Mouse (Mus musculus) liver, embryonic 14.5 days (tissue): ENCODE data around the gene Scarf2. TPM values are rescaled to one million over a fixed set of nuclear protein-coding genes. Genes with fewer than 3 reads are reported as not detected.

Experiments used
- ATAC-seq: fragments of 200-750 bp; cut with Nextera tagmentation; 2 replicates; pipeline ENCODE4 v1.8.0; 2017; ENCODE audit warnings: moderate number of reproducible peaks, mild to moderate bottlenecking, moderate library complexity; ENCODE audit not compliant: insufficient read depth
- DNase-seq, 3 experiments: peaks; one replicate each; pipeline ENCODE4 v3.0.0-alpha.2; 2012 to 2013; ENCODE audit warnings: low read depth in 3 of 3, low spot score in 3 of 3
- H3K27ac ChIP-seq: fragments of 300-500 bp; sonication (generic); 2 replicates; pipeline ENCODE4 v1.5.1; 2014; ENCODE audit warnings: moderate library complexity, mild to moderate bottlenecking, control low read depth, inconsistent platforms
- H3K27me3 ChIP-seq: fragments of 300-500 bp; sonication (generic); 2 replicates; pipeline ENCODE4 v1.6.1; 2014; ENCODE audit warnings: mild to moderate bottlenecking, low read length, moderate library complexity; ENCODE audit not compliant: control insufficient read depth, insufficient read depth
- H3K36me3 ChIP-seq: fragments of 300-500 bp; sonication (generic); replicated peaks from 2 replicates; pipeline ENCODE4 v1.6.1; 2014; ENCODE audit warnings: low read depth; ENCODE audit not compliant: control insufficient read depth, insufficient read depth
- H3K4me1 ChIP-seq, 2 experiments: fragments of 200-500 bp in 1 of 2; fragments of 300-500 bp in 1 of 2; sonication (generic) in 1 of 2; replicated peaks; 2 replicates each; pipeline ENCODE4 v1.6.1; 2012 to 2014; ENCODE audit warnings: antibody characterized with exemption in 1 of 2, inconsistent platforms in 1 of 2, low read length in 1 of 2; ENCODE audit not compliant: control insufficient read depth in 2 of 2, insufficient read depth in 2 of 2
- H3K4me2 ChIP-seq: fragments of 300-500 bp; sonication (generic); 2 replicates; pipeline ENCODE4 v1.6.1; 2014; ENCODE audit warnings: low read depth, mild to moderate bottlenecking, control low read depth, moderate library complexity
- H3K4me3 ChIP-seq, 2 experiments: fragments of 200-500 bp in 1 of 2; fragments of 300-500 bp in 1 of 2; sonication (generic) in 1 of 2; 2 replicates each; pipeline ENCODE4 v1.5.1; 2012 to 2014; ENCODE audit warnings: low read depth in 2 of 2, low read length in 2 of 2, mild to moderate bottlenecking in 2 of 2, control low read depth in 1 of 2, inconsistent platforms in 1 of 2, moderate library complexity in 1 of 2; ENCODE audit not compliant: insufficient read depth in 1 of 2
- H3K9ac ChIP-seq: fragments of 300-500 bp; sonication (generic); replicated peaks from 2 replicates; pipeline ENCODE4 v1.6.1; 2014; ENCODE audit warnings: mild to moderate bottlenecking, control low read depth, moderate library complexity
- H3K9me3 ChIP-seq: fragments of 300-500 bp; sonication (generic); 2 replicates; pipeline ENCODE4 v1.6.1; 2016; ENCODE audit warnings: low read length, mixed read lengths; ENCODE audit not compliant: control insufficient read depth
- CTCF ChIP-seq: IDR thresholded peaks from 2 replicates; pipeline ENCODE4 v1.5.1; 2016; ENCODE audit warnings: antibody characterized with exemption, low read depth, control low read depth
- EP300 ChIP-seq: IDR thresholded peaks from 2 replicates; pipeline ENCODE4 v1.6.1; 2016; ENCODE audit warnings: antibody characterized with exemption, low read depth
- WGBS: fragments of 180-500 bp; shearing (Covaris S2); extraction: QIAGEN DNeasy Blood & Tissue Kit; methylation state at CpG from one replicate; pipeline ENCODE4 v1.1.7; 2014; ENCODE audit not compliant: insufficient replicate concordance; 5-methylcytosine and 5-hydroxymethylcytosine counted together
- polyA plus RNA-seq, 2 experiments: library from polyadenylated mRNA; depleted of rRNA in 1 of 2; stranded (reverse) in 1 of 2; unstranded in 1 of 2; fragments of >200 nt; fragmentation: Nextera tagmentation in 1 of 2; extraction: Ambion mirVana in 1 of 2; gene quantifications; 2 replicates each; pipeline versions ENCODE4 v1.2.1 to v1.2.3; 2012 to 2014

Scarf2 gene
- polyA plus RNA-seq, 2 experiments = 0.51 to 3.4 TPM

GRCm38 (mm10) chr16:17828867-17829266 is 31.8 kb downstream of the Scarf2 start:
- no peak for ATAC-seq
- 59% methylated on average over 3 of the region's 3 CpGs for WGBS
- H3K9ac ChIP-seq = no peak overlapping the region
- no peak overlapping the region for H3K27ac ChIP-seq
- no peak for DNase-seq
- H3K4me2 ChIP-seq = no peak overlapping the region
- TF ChIP-seq EP300 (no peak), CTCF (no peak)
- H3K36me3 ChIP-seq = no peaks in the 10 kb centered on the region
- no peaks in the 10 kb centered on the region for H3K9me3 ChIP-seq
- no peaks in the 10 kb centered on the region for H3K4me1 ChIP-seq
- H3K4me3 ChIP-seq = no peak overlapping the region
- peaks cover 36% of the 10 kb centered on the region for H3K27me3 ChIP-seq

GRCm38 (mm10) chr16:17830385-17831178 is 33.5 kb downstream of the Scarf2 start:
- Histone ChIP-seq H3K36me3 (no peaks in the 10 kb centered on the region), H3K4me2 (no peak overlapping the region), H3K27ac (no peak overlapping the region), H3K27me3 (peaks cover 53% of the 10 kb centered on the region), H3K4me1 (no peaks in the 10 kb centered on the region), H3K9ac (no peak overlapping the region), H3K9me3 (no peaks in the 10 kb centered on the region), H3K4me3 (no peak overlapping the region)
- no peak for TF ChIP-seq CTCF
- no peak for TF ChIP-seq EP300
- DNase-seq = no peak
- no peak for ATAC-seq
- WGBS = 65% methylated on average over 10 of the region's 10 CpGs

GRCm38 (mm10) chr16:17831781-17832180 is 34.7 kb downstream of the Scarf2 start:
- no peak overlapping the region for H3K27ac ChIP-seq
- no peaks in the 10 kb centered on the region for H3K4me1 ChIP-seq
- WGBS = 13% methylated on average over 11 of the region's 11 CpGs
- H3K36me3 ChIP-seq = no peaks in the 10 kb centered on the region
- no peak for ATAC-seq
- H3K9me3 ChIP-seq = no peaks in the 10 kb centered on the region
- no peak for TF ChIP-seq EP300
- peak; percentile 48 for TF ChIP-seq CTCF
- DNase-seq = no peak
- no peak overlapping the region for H3K9ac ChIP-seq
- no peak overlapping the region for H3K4me2 ChIP-seq
- H3K4me3 ChIP-seq = no peak overlapping the region
- H3K27me3 ChIP-seq = peaks cover 62% of the 10 kb centered on the region

GRCm38 (mm10) chr16:17832821-17833220 is 35.7 kb downstream of the Scarf2 start, which contains the start of gene B830017H08Rik:
Gene B830017H08Rik (plus strand): TSS chr16:17833121.
- peak within 1 kb of the TSS; percentile 3 to 36; a peak in 3 of 4 replicates for H3K4me3 ChIP-seq
- H3K9ac ChIP-seq = no peak within 1 kb of the TSS
- no peak for ATAC-seq
- no peak within 1 kb of the TSS for H3K27ac ChIP-seq
- no peak for DNase-seq
- H3K4me1 ChIP-seq = no peaks in the 10 kb centered on the region
- peaks cover 62% of the 10 kb centered on the region for H3K27me3 ChIP-seq
- no peaks in the 10 kb centered on the region for H3K36me3 ChIP-seq
- 23% methylated on average over 7 of the region's 7 CpGs for WGBS
- TF ChIP-seq EP300 (no peak), CTCF (no peak)
- peak within 1 kb of the TSS; percentile 37 for H3K4me2 ChIP-seq
- no peaks in the 10 kb centered on the region for H3K9me3 ChIP-seq

GRCm38 (mm10) chr16:17833321-17833680 is 36.2 kb downstream of the Scarf2 start:
- Histone ChIP-seq H3K4me1 (no peaks in the 10 kb centered on the region), H3K4me2 (peak overlapping the region; percentile 37), H3K27me3 (peaks cover 62% of the 10 kb centered on the region), H3K27ac (no peak overlapping the region), H3K9me3 (no peaks in the 10 kb centered on the region), H3K9ac (no peak overlapping the region), H3K4me3 (peak overlapping the region; percentile 3 to 36; a peak in 3 of 4 replicates), H3K36me3 (no peaks in the 10 kb centered on the region)
- ATAC-seq (no peak), DNase-seq (no peak)
- WGBS = 1% methylated on average over 37 of the region's 37 CpGs
- TF ChIP-seq EP300 = no peak
- TF ChIP-seq CTCF = no peak
